Mouse (Mus musculus) limb, embryonic 12.5 days (tissue): ENCODE measurements at regions not wholly inside any gene's neighbourhood (a gene's known extent, or its start where the extent isn't known, plus 50 kb on each side); places are given as distances from the start of the nearest gene placed in this dataset.

Experiments used
- ATAC-seq: fragments of 200-750 bp; cut with Nextera tagmentation; 2 replicates; pipeline ENCODE4 v1.8.0; 2017; ENCODE audit warnings: low read depth, moderate TSS enrichment; ENCODE audit not compliant: insufficient number of reproducible peaks, insufficient read depth, low FRiP score, low TSS enrichment
- H3K27ac ChIP-seq: fragments of 300-500 bp; sonication (generic); 2 replicates; pipeline ENCODE4 v1.5.1; 2016; ENCODE audit warnings: mild to moderate bottlenecking, moderate library complexity
- H3K27me3 ChIP-seq: fragments of 300-500 bp; sonication (generic); 2 replicates; pipeline ENCODE4 v1.6.1; 2016; ENCODE audit warnings: mild to moderate bottlenecking, moderate library complexity
- H3K36me3 ChIP-seq: fragments of 300-500 bp; sonication (generic); 2 replicates; pipeline ENCODE4 v1.6.1; 2016; ENCODE audit warnings: mild to moderate bottlenecking, moderate library complexity
- H3K4me1 ChIP-seq: fragments of 300-500 bp; sonication (generic); replicated peaks from 2 replicates; pipeline ENCODE4 v1.6.1; 2016
- H3K4me2 ChIP-seq: fragments of 300-500 bp; sonication (generic); 2 replicates; pipeline ENCODE4 v1.6.1; 2016; ENCODE audit warnings: mild to moderate bottlenecking, moderate library complexity
- H3K4me3 ChIP-seq: fragments of 300-500 bp; sonication (generic); replicated peaks from 2 replicates; pipeline ENCODE4 v1.5.1; 2016; ENCODE audit warnings: mild to moderate bottlenecking
- H3K9ac ChIP-seq: fragments of 300-500 bp; sonication (generic); replicated peaks from 2 replicates; pipeline ENCODE4 v1.6.1; 2016; ENCODE audit warnings: mild to moderate bottlenecking, moderate library complexity
- H3K9me3 ChIP-seq: fragments of 300-500 bp; sonication (generic); 2 replicates; pipeline ENCODE4 v1.6.1; 2016; ENCODE audit warnings: mild to moderate bottlenecking, moderate library complexity
- WGBS: fragments of 180-500 bp; shearing (Covaris S2); methylation state at CpG from one replicate; pipeline ENCODE4 v1.1.7; 2016; 5-methylcytosine and 5-hydroxymethylcytosine counted together

- WGBS = 60% methylated on average over 7 of the region's 7 CpGs
Observed at GRCm38 (mm10) chr11:109067733-109068132, 76.4 kb downstream of the E030025P04Rik start.

GRCm38 (mm10) chr11:109061971-109062370 is 82.2 kb downstream of the E030025P04Rik start:
- no peak for ATAC-seq
- 53% methylated on average over 4 of the region's 4 CpGs for WGBS
- Histone ChIP-seq H3K27me3 (no peaks in the 10 kb centered on the region), H3K27ac (no peak overlapping the region), H3K36me3 (no peaks in the 10 kb centered on the region), H3K4me3 (no peak overlapping the region), H3K4me2 (no peak overlapping the region), H3K4me1 (no peaks in the 10 kb centered on the region), H3K9me3 (no peaks in the 10 kb centered on the region), H3K9ac (no peak overlapping the region)

More at GRCm38 (mm10) chr11:109067733-109068132, 76.4 kb downstream of the E030025P04Rik start:
- no peaks in the 10 kb centered on the region for H3K36me3 ChIP-seq
- H3K9me3 ChIP-seq = no peaks in the 10 kb centered on the region
- peaks cover 28% of the 10 kb centered on the region for H3K27me3 ChIP-seq
- no peak overlapping the region for H3K27ac ChIP-seq
- no peak overlapping the region for H3K4me2 ChIP-seq
- peaks cover 19% of the 10 kb centered on the region for H3K4me1 ChIP-seq
- no peak overlapping the region for H3K4me3 ChIP-seq
- no peak overlapping the region for H3K9ac ChIP-seq
- ATAC-seq = no peak

GRCm38 (mm10) chr11:109060527-109060908 is 83.7 kb downstream of the E030025P04Rik start:
- whole genome bisulfite sequencing = 74% methylated on average over 3 of the region's 3 CpGs
- Histone ChIP-seq H3K4me3 (no peak overlapping the region), H3K4me1 (no peaks in the 10 kb centered on the region), H3K9me3 (no peaks in the 10 kb centered on the region), H3K27me3 (no peaks in the 10 kb centered on the region), H3K36me3 (no peaks in the 10 kb centered on the region), H3K4me2 (no peak overlapping the region), H3K27ac (no peak overlapping the region), H3K9ac (no peak overlapping the region)
- no peak for ATAC-seq

GRCm38 (mm10) chr11:109059863-109060526 is 84.2 kb downstream of the E030025P04Rik start:
- H3K4me1 ChIP-seq = no peaks in the 10 kb centered on the region
- no peaks in the 10 kb centered on the region for H3K27me3 ChIP-seq
- no peaks in the 10 kb centered on the region for H3K36me3 ChIP-seq
- H3K9ac ChIP-seq = no peak overlapping the region
- ATAC-seq = no peak
- no peaks in the 10 kb centered on the region for H3K9me3 ChIP-seq
- WGBS = 82% methylated on average over 12 of the region's 12 CpGs
- H3K27ac ChIP-seq = no peak overlapping the region
- H3K4me3 ChIP-seq = no peak overlapping the region
- no peak overlapping the region for H3K4me2 ChIP-seq

GRCm38 (mm10) chr11:109058021-109058420 is 86.1 kb downstream of the E030025P04Rik start:
- no peaks in the 10 kb centered on the region for H3K9me3 ChIP-seq
- H3K4me3 ChIP-seq = no peak overlapping the region
- no peak overlapping the region for H3K9ac ChIP-seq
- no peak overlapping the region for H3K27ac ChIP-seq
- no peaks in the 10 kb centered on the region for H3K36me3 ChIP-seq
- no peaks in the 10 kb centered on the region for H3K4me1 ChIP-seq
- no peak for ATAC-seq
- no peak overlapping the region for H3K4me2 ChIP-seq
- H3K27me3 ChIP-seq = no peaks in the 10 kb centered on the region

GRCm38 (mm10) chr11:109048257-109049101 is 95.7 kb downstream of the E030025P04Rik start:
- Histone ChIP-seq H3K9me3 (no peaks in the 10 kb centered on the region), H3K4me2 (no peak overlapping the region), H3K27me3 (no peaks in the 10 kb centered on the region), H3K4me3 (no peak overlapping the region), H3K4me1 (no peaks in the 10 kb centered on the region), H3K27ac (no peak overlapping the region), H3K9ac (no peak overlapping the region), H3K36me3 (no peaks in the 10 kb centered on the region)
- 57% methylated on average over 10 of the region's 10 CpGs for WGBS
- ATAC-seq = no peak

GRCm38 (mm10) chr11:109047483-109048110 is 96.6 kb downstream of the E030025P04Rik start:
- H3K4me3 ChIP-seq = no peak overlapping the region
- 82% methylated on average over 4 of the region's 4 CpGs for WGBS
- H3K9ac ChIP-seq = no peak overlapping the region
- H3K9me3 ChIP-seq = no peaks in the 10 kb centered on the region
- H3K27ac ChIP-seq = no peak overlapping the region
- H3K27me3 ChIP-seq = no peaks in the 10 kb centered on the region
- ATAC-seq = no peak
- no peaks in the 10 kb centered on the region for H3K36me3 ChIP-seq
- no peaks in the 10 kb centered on the region for H3K4me1 ChIP-seq
- H3K4me2 ChIP-seq = no peak overlapping the region

- no peak for ATAC-seq
- Histone ChIP-seq H3K27ac (no peak overlapping the region), H3K9ac (no peak overlapping the region), H3K9me3 (no peaks in the 10 kb centered on the region), H3K36me3 (no peaks in the 10 kb centered on the region), H3K4me3 (no peak overlapping the region), H3K4me1 (no peaks in the 10 kb centered on the region), H3K4me2 (no peak overlapping the region), H3K27me3 (no peaks in the 10 kb centered on the region)
- 17% methylated on average over 1 of the region's 1 CpGs for WGBS
Observed at GRCm38 (mm10) chr11:109046446-109046845, 97.7 kb downstream of the E030025P04Rik start.

- no peak overlapping the region for H3K4me3 ChIP-seq
- H3K9me3 ChIP-seq = no peaks in the 10 kb centered on the region
- no peak for ATAC-seq
- peaks cover 9% of the 10 kb centered on the region; the same call in 1 of the 2 replicates for H3K4me1 ChIP-seq
- no peak overlapping the region for H3K4me2 ChIP-seq
- H3K9ac ChIP-seq = no peak overlapping the region
- WGBS = 74% methylated on average over 7 of the region's 7 CpGs
- no peaks in the 10 kb centered on the region for H3K36me3 ChIP-seq
- no peak overlapping the region for H3K27ac ChIP-seq
- no peaks in the 10 kb centered on the region for H3K27me3 ChIP-seq
Observed at GRCm38 (mm10) chr11:109040519-109040916, 103.7 kb downstream of the E030025P04Rik start.

- H3K36me3 ChIP-seq = no peaks in the 10 kb centered on the region
- no peak for ATAC-seq
- 82% methylated on average over 6 of the region's 6 CpGs for WGBS
Observed at GRCm38 (mm10) chr11:109039792-109040518, 104.2 kb downstream of the E030025P04Rik start.

More at GRCm38 (mm10) chr11:109039792-109040518, 104.2 kb downstream of the E030025P04Rik start:
- Histone ChIP-seq H3K27me3 (no peaks in the 10 kb centered on the region), H3K4me1 (peaks cover 9% of the 10 kb centered on the region; the same call in 1 of the 2 replicates), H3K4me2 (no peak overlapping the region), H3K9ac (no peak overlapping the region), H3K9me3 (no peaks in the 10 kb centered on the region), H3K4me3 (no peak overlapping the region), H3K27ac (no peak overlapping the region)
